Mouse (Mus musculus) cortical plate, adult 2 months (tissue): Measurements from ENCODE around the gene Olfr71. TPM values are rescaled to one million over a fixed set of nuclear protein-coding genes. Genes with fewer than 3 reads are reported as not detected.

Experiments used
- H3K27ac ChIP-seq: fragments of 200-500 bp; 2 replicates; pipeline ENCODE4 v1.5.1; 2012; ENCODE audit warnings: low read length, control low read depth, inconsistent platforms; ENCODE audit not compliant: insufficient read depth
- H3K4me1 ChIP-seq: fragments of 200-500 bp; 2 replicates; pipeline ENCODE4 v1.6.1; 2011; ENCODE audit warnings: low read length; ENCODE audit not compliant: control insufficient read depth, insufficient read depth
- H3K4me3 ChIP-seq: fragments of 200-500 bp; 2 replicates; pipeline ENCODE4 v1.5.1; 2011; ENCODE audit warnings: mild to moderate bottlenecking, low read length, control low read depth; ENCODE audit not compliant: insufficient read depth
- CTCF ChIP-seq: fragments of 200-500 bp; IDR thresholded peaks from 2 replicates; pipeline ENCODE4 v1.5.1; 2011; ENCODE audit warnings: mild to moderate bottlenecking, control low read depth, low read length; ENCODE audit not compliant: insufficient read depth; ENCODE audit errors: extremely low read depth
- POLR2A ChIP-seq: fragments of 200-500 bp; IDR thresholded peaks from 2 replicates; pipeline ENCODE4 v1.6.1; 2011; ENCODE audit warnings: mild to moderate bottlenecking, low read length, control low read depth; ENCODE audit not compliant: insufficient read depth; ENCODE audit errors: extremely low read depth
- polyA plus RNA-seq: library from polyadenylated mRNA; depleted of rRNA; stranded (reverse); fragments of >200 nt; gene quantifications from 2 replicates; pipeline ENCODE4 v1.2.3, GENCODE M21; 2012

Olfr71 gene
- polyA plus RNA-seq, 1 experiment, result not detected

DNA sequence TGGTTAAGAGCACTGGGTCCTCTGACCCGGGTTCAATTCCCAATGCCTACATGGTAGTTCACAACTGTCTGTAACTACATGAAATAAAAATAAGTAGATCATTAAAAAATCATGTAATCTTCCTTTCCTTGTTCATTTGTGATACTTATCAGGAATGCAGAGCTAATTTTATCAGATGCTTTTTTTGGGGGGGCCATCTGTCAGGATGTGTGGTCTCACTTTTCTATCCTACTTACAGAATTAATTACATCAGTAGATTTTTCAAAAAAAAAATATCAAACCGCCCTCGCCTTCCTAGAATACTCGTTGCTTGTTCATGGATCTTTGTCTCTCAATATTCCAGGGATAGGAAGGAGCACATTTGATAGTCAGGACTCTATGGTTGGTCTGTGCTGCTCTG is 12.1 kb upstream of the Olfr71 start:
- no peak overlapping the region for H3K4me3 ChIP-seq
- no peak overlapping the region for H3K27ac ChIP-seq
- TF ChIP-seq POLR2A (no peak), CTCF (no peak)
- peaks cover 2% of the 10 kb centered on the region; the same call in 1 of the 2 replicates for H3K4me1 ChIP-seq

DNA sequence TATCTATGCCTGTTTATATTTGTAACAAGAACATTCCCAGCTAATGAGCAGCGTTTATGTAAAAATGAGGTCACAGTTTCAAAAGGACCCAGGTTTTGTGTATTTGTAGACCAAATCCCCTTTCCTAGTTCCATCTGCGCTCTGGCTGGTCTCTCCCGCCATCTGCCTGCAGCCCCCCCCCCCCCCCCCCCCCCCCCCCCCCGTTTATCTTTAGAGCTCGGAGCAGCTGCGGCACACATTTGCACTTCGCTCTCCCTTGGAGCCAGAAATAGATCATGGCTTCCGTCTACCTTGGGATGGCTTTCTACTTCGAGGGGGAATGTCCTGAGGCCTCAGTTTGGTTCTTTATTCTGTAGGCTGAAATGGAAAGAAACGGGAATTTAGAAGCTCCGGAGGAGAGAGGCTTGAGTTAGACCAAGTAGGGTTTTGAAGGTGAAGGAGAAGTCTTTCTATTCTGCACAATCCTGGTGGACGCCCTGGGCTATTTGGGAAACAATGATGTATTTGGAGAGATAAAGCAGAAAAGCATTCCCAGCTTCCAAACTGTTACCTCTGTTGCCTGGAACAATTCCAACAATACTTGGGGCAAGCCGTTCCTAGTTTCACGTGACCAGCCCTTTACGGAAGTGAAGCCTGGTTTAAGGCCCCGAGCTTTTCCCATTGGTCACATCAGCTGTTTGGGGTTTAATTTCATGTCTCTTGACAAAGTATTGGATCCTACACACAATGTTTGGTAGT is 10.6 kb upstream of the Olfr71 start:
- Histone ChIP-seq H3K27ac (no peak overlapping the region), H3K4me3 (no peak overlapping the region), H3K4me1 (peaks cover 2% of the 10 kb centered on the region; the same call in 1 of the 2 replicates)
- TF ChIP-seq POLR2A, result no peak
- no peak for TF ChIP-seq CTCF

DNA sequence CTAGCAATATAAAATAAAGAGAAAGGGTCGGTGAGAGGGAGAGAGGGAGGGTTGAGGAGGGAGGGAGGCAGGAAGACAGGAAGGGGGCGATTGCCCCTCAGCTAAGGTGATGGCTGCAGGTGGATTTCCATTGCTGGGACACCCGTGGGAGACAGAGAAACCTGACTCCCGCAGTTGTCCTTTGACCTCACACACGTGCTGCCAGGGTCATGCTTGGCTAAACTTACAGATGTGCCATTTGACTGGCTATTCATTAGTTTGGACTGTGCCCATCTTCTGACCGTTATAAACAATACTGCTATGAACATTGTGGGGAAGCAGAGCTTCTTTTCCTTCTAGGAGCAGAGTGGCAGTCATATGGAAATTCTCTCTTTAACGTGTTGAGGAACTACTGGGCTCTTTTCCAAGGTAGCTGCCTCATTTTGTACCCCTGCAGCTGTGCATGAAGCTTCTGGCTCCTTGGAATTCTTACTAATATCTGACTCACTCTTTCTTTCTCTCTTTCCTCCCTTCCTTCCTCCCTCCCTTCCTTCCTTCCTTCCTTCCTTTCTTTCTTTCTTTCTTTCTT is 3.7 kb upstream of the Olfr71 start:
- TF ChIP-seq POLR2A (no peak), CTCF (no peak)

DNA sequence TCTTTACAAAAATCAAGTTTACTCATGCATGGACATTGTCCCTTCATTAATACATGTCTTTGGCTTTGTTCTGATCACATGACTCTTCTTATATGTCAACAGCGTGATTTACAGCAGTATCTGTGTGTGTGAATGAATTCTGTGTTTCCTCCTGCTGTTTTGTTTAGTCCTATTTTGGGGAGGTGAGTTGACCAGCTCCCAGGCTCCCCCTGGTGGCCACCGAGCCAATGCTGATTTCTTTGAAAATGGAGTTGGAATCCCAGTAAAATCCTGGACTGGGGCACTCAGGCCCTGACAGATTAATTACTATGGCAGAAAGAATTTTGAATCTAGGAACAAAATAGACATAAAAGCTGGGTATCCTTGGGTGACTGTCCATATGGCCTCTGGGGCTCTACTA is 1.8 kb upstream of the Olfr71 start:
- Histone ChIP-seq H3K4me1 (peaks cover 3% of the 10 kb centered on the region), H3K27ac (no peak overlapping the region), H3K4me3 (no peak overlapping the region)
- TF ChIP-seq POLR2A (no peak), CTCF (peak; percentile 72)

More for the DNA sequence above, 3.7 kb upstream of the Olfr71 start:
- Histone ChIP-seq H3K27ac (no peak overlapping the region), H3K4me3 (no peak overlapping the region), H3K4me1 (peaks cover 3% of the 10 kb centered on the region)

DNA sequence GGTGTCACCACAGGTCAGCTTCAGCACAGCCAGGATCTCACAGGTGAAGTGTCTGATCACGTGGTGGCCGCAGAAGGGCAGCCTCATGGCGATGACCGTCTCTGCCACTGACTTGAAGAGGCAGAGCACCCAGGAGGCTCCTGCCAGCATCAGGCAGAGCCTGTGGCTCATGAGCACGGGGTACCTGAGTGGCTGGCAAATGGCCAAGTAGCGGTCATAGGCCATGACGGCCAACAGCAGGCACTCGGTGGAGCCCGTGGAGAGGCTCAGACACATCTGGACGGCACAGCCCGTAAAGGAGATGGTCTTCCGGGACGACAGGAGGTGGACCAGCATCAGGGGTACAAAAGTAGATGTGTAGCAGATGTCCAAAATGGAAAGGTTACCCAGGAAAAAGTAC is 4.1 kb downstream of the Olfr71 start:
- TF ChIP-seq CTCF (no peak), POLR2A (no peak)
- Histone ChIP-seq H3K4me1 (peaks cover 1% of the 10 kb centered on the region; the same call in 1 of the 2 replicates), H3K27ac (no peak overlapping the region), H3K4me3 (no peak overlapping the region)

DNA sequence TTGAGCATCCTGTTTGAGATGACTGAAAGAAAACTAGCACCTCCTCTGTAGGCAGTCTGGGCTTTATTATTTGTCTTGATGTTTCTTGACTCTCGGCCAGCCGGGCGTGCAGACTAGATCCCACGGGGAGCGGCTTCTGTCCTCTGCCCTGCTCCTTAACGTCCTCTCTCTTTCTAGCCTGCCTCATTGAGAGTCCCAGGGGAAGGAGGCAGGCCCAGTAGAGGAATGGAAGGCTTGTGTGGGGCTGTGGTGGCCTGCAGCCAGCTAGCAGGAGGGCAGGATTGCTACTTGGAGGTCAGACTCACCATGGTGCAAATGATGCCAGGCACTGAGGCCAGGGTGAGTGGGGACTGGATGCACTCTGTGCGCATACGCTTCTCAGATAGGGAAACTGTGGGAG is 6.2 kb downstream of the Olfr71 start:
- no peak for TF ChIP-seq POLR2A
- no peak for TF ChIP-seq CTCF
- Histone ChIP-seq H3K4me1 (no peaks in the 10 kb centered on the region), H3K4me3 (no peak overlapping the region), H3K27ac (no peak overlapping the region)

DNA sequence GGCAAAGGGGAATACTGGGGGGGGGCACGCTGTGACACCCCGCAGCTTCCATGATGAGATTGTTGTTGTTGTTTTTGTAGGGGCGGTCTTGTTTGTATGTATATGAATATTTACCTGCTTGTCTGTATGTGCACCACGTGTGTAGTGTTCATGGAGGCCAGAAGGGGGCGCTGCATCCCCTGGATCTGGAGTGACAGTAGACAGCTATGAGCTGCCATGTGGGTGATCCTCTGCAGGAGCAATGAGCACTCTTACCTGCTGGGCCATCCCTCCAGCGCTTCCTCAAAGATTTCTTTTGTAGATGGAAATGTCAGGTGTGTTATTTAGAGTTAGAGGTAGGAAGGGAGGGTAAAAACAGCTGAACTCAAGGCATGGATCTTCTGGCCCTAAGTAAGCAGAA is 6.6 kb downstream of the Olfr71 start:
- H3K27ac ChIP-seq, result no peak overlapping the region

DNA sequence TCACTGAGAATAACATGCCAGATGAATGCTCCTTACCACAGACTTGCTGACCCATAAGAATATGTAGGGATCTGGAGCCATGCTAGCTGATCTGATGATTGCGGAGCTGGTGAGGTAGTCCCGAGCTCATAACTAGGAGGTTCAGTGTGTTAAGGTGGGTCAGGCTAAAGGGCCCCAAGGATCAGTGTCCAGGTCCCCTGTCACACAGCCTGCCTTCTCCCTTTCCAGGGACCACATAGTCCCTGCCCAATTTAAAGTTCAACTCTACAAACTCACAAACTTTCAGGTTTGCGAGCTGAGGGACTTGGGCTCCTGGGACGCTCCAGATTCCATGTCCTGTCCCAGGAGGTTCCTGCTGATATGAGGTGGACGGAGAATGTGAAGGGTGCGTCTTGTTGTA is 9.3 kb downstream of the Olfr71 start, which contains the start of gene Olfr70:
Gene Olfr70 (minus strand): TSS at position 101 of the 400 bp plus-strand sequence.
- TF ChIP-seq CTCF (no peak), POLR2A (no peak)
- no peak within 1 kb of the TSS for H3K27ac ChIP-seq
- no peak within 1 kb of the TSS for H3K4me3 ChIP-seq
- H3K4me1 ChIP-seq, result no peaks in the 10 kb centered on the region

More for the DNA sequence above, 6.6 kb downstream of the Olfr71 start:
- Histone ChIP-seq H3K4me1 (no peaks in the 10 kb centered on the region), H3K4me3 (no peak overlapping the region)
- peak; percentile 19; the same call in 1 of the 2 replicates for TF ChIP-seq CTCF
- no peak for TF ChIP-seq POLR2A

DNA sequence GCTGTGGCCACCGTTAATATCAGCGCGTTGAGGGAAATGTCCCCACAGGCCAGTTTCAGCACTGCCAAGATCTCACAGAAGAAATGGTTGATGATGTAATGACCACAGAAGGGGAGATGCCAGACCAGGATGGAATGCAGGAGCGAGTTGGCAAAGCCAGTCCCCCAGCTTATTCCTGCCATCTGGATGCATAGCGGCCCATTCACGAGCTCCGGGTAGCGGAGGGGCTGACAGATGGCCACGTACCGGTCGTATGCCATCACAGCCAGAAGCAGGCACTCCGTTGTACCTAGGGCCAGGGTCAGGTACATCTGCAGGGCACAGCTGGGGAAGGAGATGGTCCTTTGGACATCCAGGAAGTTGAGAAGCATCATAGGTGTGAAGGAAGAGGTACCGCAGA is 13.5 kb downstream of the Olfr71 start:
- Histone ChIP-seq H3K4me3 (no peak overlapping the region), H3K4me1 (no peaks in the 10 kb centered on the region), H3K27ac (no peak overlapping the region)
- TF ChIP-seq POLR2A, result no peak
- no peak for TF ChIP-seq CTCF

DNA sequence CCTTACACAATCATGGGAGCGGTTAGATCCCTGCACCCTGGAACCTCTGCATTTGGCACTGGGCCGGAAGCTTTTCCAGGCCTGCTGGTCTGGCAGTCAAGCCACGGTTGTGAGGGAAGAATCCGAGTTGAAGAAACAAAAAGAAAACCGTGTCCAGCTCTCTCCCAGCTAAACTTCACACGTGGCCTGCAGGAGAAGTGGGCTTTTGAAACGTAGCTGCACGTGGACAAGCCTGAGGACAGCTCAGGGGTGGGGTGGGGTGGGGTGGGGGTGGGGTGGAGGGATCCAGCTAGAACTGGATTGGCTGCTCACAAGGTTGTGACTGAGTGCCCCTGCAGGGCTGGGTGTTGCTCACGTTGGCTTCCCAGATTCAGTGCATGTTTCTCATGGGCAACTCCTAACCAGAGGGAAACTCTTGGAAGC is 14.8 kb downstream of the Olfr71 start:
- no peak overlapping the region for H3K27ac ChIP-seq
- H3K4me1 ChIP-seq, result 0 out of 2 replicates have a peak, but pooled peaks cover 2% of the 10 kb centered on the region
- no peak for TF ChIP-seq POLR2A
- no peak for TF ChIP-seq CTCF
- H3K4me3 ChIP-seq, result no peak overlapping the region
